Mouse (Mus musculus): ENCODE data around the gene Ermap.

Ermap gene

DNA sequence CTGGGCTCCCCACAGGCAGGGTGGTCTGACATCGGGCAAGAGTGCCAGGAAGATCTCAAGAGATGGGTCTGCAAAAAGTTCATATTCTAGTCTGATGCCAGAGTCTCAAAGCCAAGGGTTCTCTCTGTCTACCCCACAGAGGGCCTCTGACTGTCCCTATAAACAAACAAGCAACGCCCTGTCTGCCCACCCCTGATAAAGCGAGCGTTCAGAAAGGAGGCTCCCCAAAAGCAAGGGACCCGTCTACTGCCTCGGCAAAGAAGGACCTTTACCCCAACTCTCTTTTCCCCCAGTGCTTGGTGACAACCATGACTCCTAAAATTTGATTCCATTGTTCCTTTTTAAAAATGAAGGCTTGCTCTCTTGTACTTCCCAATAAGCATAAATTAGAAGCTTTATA is at the start of gene Ermap:
Gene Ermap, minus strand, starts transcription at position 148 of the 400 bp plus-strand sequence.
- no peak for DNase-seq (ENCODE audit: low read depth)

DNA sequence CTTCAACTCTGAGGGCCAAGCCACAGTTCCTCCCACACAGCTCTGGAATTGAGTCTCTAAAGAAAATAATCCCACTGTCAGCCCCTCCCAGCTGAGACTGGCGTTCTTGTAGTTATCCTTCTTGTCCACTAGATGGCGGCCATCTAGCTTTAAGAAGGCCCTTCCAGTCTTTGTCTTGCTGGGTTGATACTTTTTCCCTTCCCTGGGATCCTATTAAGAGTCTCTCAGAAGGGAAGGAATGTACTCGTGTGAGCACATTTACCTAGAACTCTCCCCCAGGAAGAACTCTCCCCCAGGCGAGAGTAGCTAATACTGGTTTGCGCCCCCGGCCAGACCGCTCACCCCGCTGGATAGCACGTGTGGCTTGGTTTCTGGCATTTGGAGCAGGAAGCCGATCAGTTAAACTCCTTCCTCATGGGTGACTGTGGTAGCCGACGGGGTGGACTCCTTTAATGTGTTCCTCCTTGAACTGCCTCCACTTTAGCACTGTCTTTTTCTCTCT is 49.4 kb upstream of the Ermap start:
- DNase-seq (ENCODE audit: low read depth) = peak; percentile 68

DNA sequence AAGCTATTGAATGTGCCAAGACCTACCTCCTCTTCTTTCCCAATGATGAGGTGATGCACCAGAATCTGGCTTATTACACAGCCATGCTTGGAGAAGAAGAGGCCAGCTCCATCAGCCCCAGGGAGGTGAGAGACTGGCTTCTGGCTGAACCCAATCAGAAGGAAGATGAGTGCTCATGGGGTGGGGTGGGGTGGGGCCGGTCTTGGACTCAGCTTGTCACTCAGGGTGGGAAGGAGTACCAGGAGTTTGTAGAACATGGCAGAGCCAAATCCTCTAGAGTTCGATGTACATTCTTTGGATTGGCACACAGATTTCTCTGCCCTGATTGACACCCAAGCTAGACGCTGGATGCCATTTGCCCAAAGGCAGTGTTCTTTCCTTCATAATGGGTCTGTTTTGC is 48.9 kb upstream of the Ermap start:
- no peak for DNase-seq (ENCODE audit: low read depth)

DNA sequence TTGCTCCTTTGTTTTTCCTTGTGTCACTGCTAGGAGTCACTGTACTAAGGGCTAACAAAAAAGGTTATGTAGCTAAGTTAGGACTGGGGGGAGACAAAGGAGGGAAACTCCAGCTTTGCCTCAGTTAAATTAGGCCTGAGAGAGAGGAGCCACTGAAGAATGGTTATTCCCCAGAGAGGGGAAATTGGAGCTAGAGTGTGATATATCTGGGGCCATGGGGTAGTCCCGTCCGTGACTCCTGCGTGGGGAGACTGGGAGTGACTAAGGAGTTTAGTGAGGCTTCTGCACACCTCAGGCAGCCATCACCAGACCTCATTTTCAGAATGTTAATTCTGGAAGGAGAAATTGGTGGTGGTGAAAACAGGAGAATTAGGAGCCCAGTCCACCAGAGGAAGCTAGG is 44.5 kb upstream of the Ermap start:
- no peak for DNase-seq (ENCODE audit: low read depth)

DNA sequence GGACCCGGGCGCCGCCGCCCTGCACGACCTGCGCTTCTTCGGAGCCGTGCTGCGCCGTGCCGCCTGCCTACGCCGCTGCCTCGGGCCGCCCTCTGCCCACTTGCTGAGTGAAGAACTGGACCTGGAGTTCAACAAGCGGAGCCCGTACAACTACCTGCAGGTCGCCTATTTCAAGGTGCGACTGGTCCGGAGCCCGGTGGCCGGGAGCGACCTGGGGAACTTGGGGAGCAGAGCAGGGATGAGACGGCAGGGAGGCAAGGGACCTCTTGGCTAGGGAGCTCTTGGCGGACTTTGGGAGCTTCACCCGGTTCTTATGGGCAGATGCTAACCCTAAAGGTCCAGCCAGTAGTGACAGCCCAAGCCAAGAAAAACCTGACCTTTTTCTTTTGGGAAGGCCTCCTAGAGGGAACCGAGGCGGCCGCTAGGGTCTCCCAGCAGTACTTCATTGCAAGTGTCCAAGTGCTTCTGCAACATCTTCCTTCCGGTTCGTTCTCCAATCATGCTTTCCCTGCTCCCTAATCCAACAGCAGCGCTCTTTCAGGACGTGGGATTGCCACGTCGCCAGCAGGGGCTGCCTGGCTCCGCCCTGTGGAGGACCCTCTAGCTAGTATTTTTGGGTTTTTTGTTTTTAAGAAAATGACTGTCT is 43.6 kb upstream of the Ermap start:
- no peak for DNase-seq (ENCODE audit: low read depth)

DNA sequence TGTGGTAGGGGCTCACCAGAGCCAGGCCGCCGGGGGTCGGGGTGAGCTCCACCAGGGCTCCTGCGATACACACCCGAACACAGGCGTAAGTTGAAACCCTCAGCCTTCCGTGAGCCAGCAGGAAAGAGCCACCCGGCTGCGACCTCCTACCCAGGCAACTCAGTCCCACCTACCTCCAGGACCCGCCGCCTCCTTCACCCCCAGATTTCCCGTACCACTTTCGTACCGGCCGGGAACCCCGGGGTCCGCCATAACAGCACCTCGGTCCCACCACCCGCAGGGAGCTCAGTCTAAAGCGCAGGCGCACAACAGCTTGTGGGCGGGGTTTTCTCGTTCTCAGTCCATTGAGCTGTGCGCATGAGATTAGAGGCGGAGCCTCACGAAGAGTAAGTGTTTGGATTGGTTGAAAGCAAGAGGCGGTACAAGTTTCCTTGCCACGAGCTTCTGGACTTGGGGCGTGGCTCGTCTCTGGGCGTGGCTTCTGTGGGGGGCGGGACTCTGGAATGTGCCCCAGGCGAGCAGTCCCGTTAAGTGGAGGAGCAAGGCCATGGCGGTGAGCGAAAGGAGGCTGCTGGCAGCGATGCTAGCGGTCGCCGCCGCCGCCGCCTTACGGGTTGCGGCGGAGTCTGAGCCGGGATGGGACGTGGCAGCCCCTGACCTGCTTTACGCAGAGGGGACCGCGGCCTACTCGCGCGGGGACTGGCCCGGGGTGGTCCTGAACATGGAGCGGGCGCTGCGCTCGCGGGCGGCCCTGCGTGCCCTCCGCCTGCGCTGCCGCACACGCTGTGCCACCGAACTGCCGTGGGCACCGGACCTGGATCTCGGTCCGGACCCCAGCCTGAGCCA is 42.8 kb upstream of the Ermap start, which contains the start of the genes AU022252 and P3h1:
Gene AU022252, minus strand, starts transcription at position 303 of the 846 bp plus-strand sequence.
Gene P3h1, plus strand, starts transcription at position 506 of the 846 bp plus-strand sequence.
- DNase-seq (ENCODE audit: low read depth) = peak; percentile 100

DNA sequence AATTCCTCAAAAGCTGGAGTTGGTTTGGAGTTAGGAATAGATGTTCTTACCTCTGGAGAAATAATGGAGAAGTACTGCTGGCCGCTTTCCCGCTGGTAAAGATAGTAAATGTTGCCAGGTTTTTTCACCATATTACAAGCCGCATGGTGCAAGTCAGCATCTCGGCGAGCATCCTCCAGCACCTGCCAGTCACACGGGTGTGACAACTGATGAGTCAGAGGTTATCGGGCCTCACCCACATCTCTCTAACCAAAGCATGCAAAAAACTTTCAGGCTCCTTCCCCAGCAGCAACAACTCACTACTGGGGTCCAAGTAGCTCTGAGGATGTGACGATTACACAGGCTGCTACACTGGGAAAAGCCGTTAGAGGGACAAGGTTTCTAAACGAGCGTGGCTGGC is 36.9 kb upstream of the Ermap start:
- no peak for DNase-seq (ENCODE audit: low read depth)

DNA sequence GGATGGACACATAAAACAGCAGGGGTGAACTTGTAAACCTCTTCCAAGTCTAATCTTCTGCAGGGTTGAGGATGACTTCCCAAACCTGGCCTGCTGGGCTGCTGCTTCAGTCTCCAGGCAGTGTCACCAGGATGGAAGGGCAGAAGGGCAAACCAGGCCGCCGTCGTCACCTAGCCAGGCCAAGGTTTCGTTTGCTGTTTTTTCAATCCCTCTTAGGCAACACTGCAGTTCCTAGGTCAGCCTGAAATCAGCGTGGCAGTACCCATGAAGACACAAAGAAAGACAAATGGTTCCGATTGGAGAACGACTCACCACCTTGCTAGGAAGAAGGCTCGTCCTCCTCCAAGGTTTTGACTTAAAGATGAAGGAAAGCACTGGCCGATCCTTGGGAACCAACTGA is 35.9 kb upstream of the Ermap start:
- no peak for DNase-seq (ENCODE audit: low read depth)

DNA sequence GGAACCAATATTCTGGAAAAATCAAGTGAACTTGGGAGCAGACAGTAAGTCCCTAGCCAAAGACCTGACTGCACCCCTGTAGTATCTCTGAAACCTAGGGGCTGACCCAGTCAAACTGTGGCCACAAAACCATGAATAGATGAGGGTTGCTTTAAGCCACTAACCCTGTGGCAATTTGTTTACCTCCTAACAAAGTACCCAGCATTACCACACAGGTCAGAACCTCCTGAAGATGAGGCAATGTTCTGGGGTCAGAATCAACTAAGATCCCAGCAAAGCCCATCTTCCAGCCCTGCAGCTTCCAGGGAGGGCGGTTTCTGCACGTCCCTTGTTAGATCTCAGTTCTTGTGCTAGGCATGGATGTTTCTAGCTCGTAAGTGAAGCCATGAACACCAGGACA is 34.7 kb upstream of the Ermap start:
- no peak for DNase-seq (ENCODE audit: low read depth)

DNA sequence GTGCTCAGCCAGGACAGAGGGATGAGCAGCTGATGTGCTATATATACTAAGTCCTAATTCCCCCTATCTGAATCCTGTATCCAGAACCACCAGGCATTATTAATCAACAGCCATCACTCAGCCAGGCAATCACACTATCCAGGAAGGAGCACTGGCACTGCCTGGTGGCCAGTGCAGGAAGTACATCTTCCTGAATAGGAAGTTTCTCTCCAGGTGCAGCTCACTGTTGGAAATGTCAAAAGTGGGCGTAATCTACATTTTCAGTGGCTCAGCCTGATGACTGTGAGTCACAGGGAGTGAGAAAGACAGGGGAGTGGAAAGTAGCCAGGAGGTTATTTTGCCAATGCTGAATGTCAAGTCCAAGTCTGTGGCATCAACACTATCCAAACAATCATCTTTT is 33.9 kb upstream of the Ermap start:
- DNase-seq (ENCODE audit: low read depth) = peak; percentile 58

DNA sequence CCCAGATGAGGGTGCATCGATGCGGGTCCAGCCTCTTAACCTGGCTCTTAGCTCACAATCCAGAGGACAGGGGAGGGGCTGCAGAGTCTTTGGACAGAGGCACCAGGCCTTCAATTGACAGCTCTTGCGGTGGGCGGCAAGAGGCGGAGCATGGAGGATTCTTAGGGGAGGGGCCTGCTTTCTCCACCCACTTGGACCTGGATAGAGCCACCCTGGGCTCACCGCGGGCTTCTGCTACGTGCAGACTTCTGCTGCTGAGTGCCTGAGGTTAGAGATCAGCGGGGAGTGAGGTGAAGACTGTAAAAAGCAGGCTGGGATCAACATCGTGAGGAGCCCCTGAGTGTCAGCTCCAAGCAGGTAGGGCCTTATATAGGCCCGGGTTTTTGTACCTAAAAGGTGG is 28.4 kb upstream of the Ermap start, which contains the start of gene Tmem269:
Gene Tmem269, minus strand, starts transcription at position 49 of the 400 bp plus-strand sequence.
- no peak for DNase-seq (ENCODE audit: low read depth)

DNA sequence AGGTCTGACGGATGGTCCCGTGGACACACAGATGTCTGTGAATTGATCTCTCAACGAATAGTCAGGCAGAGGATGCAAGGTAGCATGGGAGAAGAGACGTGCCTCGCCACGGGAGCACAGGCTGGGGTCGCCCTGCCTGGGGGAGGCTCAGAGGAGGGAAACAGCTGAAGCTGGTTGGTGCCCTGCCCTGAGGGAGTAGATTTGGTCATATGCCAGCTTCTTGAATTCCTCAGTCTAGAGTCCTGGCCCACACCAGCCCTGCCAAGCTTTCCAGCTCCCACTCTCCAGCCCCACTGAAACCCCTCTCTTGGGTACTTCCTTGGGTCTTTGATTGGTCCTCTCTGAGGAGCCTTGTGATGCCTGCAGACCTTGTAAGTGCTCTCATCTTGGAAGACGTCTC is 26.9 kb upstream of the Ermap start:
- DNase-seq (ENCODE audit: low read depth) = no peak

DNA sequence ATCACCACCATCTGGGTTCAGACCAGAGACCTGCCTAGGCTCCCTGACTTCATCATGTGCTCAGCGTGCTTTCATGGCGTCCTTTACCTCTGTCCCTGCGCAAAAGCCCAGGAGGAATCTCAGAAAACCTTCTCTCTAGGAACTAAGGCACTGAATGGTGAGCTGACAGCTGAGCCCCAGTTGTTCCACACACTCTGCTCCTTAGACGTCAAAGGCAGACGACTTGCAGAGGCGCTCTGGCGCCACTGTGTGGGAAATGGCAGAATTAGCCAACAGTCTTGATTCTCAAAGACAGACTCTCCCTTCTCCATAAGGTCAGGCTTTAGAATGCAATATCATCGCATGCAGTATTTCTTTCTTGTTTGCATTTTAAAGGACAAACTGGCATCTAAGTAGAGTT is 14.9 kb upstream of the Ermap start:
- DNase-seq (ENCODE audit: low read depth) = no peak

DNA sequence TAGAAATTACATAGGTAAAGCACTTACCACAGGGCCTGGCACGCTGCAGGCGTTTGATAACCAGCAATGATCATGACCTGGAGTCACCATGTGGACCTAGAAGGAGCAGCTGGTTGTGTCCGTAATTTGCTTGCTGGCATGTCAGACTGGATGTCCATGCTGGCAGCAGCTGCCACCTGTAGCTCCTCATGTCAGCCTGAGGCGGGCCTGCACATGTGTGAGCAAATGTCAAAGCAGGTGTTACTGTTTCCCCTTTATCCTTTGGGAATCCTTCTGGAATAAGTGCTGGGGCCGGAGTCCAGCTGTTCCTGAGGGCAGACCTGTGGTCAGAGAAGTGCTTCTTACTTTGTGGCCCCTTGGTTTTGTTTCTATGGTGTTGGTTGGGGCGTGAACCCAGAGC is 8.3 kb upstream of the Ermap start:
- no peak for DNase-seq (ENCODE audit: low read depth)

DNA sequence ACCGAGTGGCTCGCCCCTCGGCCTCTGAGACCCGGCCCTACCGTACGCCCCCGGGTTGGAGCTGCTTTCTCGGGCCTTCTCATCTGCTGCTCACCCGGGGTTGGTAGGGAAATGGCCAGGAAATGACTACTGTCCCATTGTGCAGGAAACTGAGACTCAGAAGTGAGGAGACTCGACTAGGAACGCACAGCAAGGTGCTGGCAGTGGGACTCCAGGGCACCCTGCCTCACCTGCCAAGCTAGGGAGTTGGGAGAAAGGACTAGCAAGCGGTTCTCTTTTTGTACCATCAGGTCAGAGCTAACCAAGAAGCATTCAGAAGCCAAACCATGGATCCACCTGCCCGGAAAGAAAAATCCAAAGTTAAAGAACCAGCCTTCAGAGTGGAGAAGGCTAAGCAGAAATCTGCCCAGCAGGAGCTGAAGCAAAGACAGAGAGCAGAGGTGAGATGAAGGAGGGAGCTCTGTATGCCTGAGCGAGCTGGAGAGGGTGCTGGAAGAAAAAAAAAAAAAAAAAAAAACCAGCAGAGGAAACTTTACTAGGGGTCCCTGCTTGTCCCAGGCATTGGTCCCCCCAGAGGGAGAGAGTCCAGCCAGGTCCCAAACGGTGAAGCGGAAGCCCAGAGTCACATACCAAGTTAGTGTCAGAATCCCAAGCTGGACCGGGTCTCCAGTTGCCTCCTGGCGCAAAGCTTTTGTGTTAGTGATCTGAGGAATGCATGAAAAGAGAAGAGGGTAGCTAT is 5.9 kb upstream of the Ermap start:
- DNase-seq (ENCODE audit: low read depth) = no peak

DNA sequence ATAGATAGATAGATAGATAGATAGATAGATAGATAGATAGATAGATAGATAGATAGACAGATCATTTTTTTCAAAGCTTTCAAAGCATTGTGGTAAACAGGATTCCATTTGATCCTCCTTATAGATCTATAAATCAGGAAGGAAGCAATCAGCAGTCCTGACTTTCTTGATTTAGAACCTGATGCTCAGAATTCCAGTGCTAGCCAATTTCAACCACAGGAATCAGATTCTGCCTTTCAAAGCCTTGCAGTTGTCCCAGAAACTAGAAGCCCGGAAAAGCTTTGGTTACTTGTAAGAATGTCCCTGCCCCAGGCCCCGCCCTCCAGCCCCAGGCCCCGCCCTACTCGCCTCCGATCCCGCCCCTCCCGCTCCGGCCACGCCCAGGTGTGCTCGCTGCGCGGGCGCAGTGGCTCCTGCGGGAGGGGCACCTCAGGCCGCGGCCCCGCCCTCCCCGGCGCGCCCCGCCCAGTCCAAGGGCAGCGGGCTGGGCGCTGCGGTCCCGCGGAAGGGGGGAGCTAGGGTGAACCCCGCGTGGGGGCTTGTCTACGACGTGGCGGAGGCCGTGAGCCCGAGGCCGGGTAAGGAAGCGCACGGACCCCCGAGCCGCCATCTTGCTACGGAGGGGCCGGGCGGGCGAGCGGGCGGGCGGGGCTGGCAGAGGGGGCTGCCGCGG is 5.2 kb upstream of the Ermap start, which contains the start of gene Svbp:
Gene Svbp, plus strand, starts transcription at position 398 of the 673 bp plus-strand sequence.
- peak; percentile 79 for DNase-seq (ENCODE audit: low read depth)

DNA sequence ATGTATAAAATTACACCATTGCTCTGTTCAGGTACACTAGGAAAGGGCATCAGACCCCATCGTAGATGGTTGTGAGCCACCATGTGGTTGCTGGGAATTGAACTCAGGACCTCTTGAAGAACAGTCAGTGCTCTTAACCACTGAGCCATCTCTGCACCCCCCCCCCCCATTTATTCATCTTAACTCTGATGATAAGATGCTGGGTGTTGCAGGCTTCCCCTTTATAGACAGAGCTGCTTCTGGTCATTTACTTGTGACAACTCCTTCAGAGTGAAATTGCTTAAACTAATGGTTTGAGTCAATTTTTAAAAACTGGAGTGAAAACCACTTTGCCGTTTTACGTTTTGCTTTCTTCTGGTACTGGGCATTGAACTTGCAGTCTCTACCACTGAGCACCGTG is 2.9 kb upstream of the Ermap start:
- DNase-seq (ENCODE audit: low read depth) = no peak

DNA sequence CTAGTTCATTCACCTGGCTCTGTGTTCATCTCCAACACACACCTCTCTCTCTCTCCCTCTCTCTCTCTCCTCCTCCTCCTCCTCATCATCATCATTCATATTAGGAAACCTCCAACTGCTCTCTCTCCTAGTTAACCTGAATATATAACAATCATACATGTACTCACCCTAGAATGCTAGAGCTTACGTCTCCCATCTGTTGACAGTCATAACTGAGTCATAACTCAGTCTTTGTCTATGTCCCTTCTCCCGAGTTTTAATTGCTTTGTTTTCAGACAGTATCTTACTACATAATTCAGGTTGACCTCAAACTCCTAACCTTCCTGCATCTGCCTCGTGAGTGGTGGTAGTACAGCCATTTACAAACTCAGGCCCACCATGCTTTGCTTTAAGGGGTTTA is 1.5 kb upstream of the Ermap start:
- no peak for DNase-seq (ENCODE audit: low read depth)

DNA sequence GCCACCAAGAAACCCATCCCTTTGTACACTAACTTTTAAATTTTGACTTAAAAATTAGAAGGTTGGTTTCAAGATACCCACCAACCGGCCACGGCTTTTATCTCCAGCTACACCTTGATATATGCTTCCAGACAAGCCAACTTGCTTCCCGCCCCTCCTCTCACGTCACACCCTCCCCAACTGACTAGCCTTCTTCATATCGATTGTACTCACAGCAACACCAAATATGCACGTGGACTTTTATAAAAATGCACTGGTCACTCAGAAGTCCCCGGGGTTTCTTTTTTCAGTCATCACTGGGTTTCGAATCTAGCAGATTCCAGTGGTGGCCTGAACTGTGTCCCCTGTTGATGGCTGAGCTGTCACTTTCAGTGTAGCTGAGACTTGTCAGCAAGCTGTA is 807 bp upstream of the Ermap start:
- no peak for DNase-seq (ENCODE audit: low read depth)

DNA sequence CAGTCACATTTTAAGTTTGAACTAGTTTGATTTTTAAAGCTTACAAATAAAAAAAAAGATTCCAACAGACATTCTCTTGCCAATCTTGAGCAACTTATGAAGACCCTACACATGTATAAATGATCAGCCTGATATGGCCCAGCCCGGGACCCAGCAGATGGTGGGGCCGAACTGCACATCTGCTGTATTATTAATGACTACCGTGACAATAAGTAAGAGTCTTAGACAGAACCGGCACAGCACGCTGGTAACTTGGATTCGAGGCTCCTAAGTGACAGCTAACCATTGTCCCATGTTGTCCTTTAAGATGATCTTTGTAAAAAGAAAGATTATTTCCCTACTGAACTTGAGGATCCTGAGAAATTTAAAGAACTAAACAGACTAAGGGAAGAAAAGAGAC is 419 bp downstream of the Ermap start:
- no peak for DNase-seq (ENCODE audit: low read depth)

DNA sequence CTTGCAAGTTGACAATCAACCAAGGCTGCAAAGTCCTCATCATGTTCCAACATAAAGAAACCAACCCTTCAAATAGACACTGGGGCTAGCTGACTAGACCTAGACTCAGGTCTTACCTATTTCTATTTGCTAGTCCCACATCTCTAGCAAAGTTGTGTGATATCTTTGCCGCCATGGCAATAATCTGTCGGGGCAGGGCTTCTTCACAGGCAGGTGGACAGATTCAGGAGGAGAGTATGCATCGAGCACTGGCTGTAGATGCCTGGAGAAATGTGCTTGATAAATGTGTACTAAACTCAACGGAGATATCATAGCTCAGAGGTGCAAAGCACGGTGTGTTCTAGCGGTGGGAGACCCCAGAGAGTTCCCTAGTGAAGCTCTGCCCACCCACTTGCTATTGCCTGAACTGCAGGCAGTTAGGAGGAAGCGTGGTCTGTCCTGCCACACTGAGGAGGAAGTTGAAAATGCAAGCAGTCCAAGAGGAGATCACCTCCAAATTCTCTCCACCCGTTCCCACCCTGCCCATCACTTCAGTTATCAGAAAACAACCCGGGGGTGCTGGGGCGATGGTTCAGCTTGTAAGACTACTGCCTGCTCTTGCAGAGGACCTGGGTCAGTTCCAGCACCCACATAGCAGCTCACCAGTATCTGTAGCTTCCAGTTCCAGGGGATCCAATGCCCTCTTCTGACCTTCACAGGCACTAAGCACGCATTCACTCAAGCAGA is 1.6 kb downstream of the Ermap start:
- no peak for DNase-seq (ENCODE audit: low read depth)

Data from c-Kit-positive CD71-negative TER-119-negative erythroid progenitor cells, embryonic 14.5 days (primary cell).